Mouse (Mus musculus) hindbrain, embryonic 13.5 days (tissue): ENCODE results near the gene Bfsp1. TPM values are rescaled to one million over a fixed set of nuclear protein-coding genes. Genes with fewer than 3 reads are reported as not detected.

ENCODE experiments used
- ATAC-seq: fragments of 200-750 bp; cut with Nextera tagmentation; 2 replicates; pipeline ENCODE4 v1.8.0; 2017; ENCODE audit warnings: moderate TSS enrichment; ENCODE audit not compliant: low FRiP score
- H3K27ac ChIP-seq: fragments of 300-500 bp; sonication (generic); 2 replicates; pipeline ENCODE4 v1.5.1; 2015; ENCODE audit warnings: inconsistent platforms, mild to moderate bottlenecking, moderate library complexity
- H3K27me3 ChIP-seq: fragments of 300-500 bp; sonication (generic); 2 replicates; pipeline ENCODE4 v1.6.1; 2015; ENCODE audit warnings: mild to moderate bottlenecking, inconsistent platforms
- H3K36me3 ChIP-seq: fragments of 300-500 bp; sonication (generic); 2 replicates; pipeline ENCODE4 v1.6.1; 2015; ENCODE audit warnings: mild to moderate bottlenecking, inconsistent platforms
- H3K4me1 ChIP-seq: fragments of 300-500 bp; sonication (generic); replicated peaks from 2 replicates; pipeline ENCODE4 v1.6.1; 2015; ENCODE audit warnings: inconsistent platforms
- H3K4me2 ChIP-seq: fragments of 300-500 bp; sonication (generic); 2 replicates; pipeline ENCODE4 v1.6.1; 2015; ENCODE audit warnings: inconsistent platforms, mild to moderate bottlenecking, moderate library complexity
- H3K4me3 ChIP-seq: fragments of 300-500 bp; sonication (generic); 2 replicates; pipeline ENCODE4 v1.5.1; 2015; ENCODE audit warnings: mild to moderate bottlenecking, inconsistent platforms
- H3K9ac ChIP-seq: fragments of 300-500 bp; sonication (generic); 2 replicates; pipeline ENCODE4 v1.6.1; 2015; ENCODE audit warnings: mild to moderate bottlenecking, inconsistent platforms
- H3K9me3 ChIP-seq: fragments of 300-500 bp; sonication (generic); 2 replicates; pipeline ENCODE4 v1.6.1; 2016; ENCODE audit warnings: inconsistent platforms
- WGBS: fragments of 180-500 bp; shearing (Covaris S2); methylation state at CpG from one replicate; pipeline ENCODE4 v1.1.7; 2015; 5-methylcytosine and 5-hydroxymethylcytosine counted together
- polyA plus RNA-seq: library from polyadenylated mRNA; unstranded; fragments of >200 nt; fragmentation: Nextera tagmentation; extraction: Ambion mirVana; gene quantifications from 2 replicates; pipeline ENCODE4 v1.2.1, GENCODE M21; 2015

The Bfsp1 gene
- polyA plus RNA-seq, 1 experiment from 2014 or later = 1.4 TPM

GRCm38 (mm10) chr2:143851354-143852221 is 11.4 kb downstream of the Bfsp1 start:
- WGBS = 75% methylated on average over 12 of the region's 12 CpGs

DNA sequence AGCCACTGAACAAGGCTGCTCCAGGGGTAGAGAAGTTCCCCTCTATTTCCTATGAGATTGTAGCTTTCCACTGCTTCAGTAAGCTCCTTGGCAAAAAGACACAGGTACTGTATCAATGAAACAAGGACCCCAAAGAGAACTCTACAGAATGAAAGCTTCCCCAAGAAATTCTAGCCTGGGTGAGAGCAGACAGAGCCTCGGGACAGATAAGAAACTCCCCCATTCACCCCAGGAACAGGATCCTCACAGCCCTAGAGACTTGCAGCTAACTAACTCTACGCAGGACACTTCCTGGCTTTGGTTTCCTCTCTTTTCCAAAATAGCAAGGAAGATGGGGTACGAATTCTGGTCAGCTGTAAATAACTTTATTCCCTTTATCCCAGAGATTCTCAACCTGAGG is 15.7 kb downstream of the Bfsp1 start:
- Histone ChIP-seq H3K4me3 (no peak overlapping the region), H3K27ac (no peak overlapping the region), H3K4me1 (peaks cover 6% of the 10 kb centered on the region), H3K9ac (no peak overlapping the region), H3K27me3 (no peaks in the 10 kb centered on the region), H3K4me2 (no peak overlapping the region), H3K36me3 (no peaks in the 10 kb centered on the region), H3K9me3 (no peaks in the 10 kb centered on the region)
- ATAC-seq = no peak
- 75% methylated on average over 3 of the region's 3 CpGs for WGBS

More at GRCm38 (mm10) chr2:143851354-143852221, 11.4 kb downstream of the Bfsp1 start:
- H3K9me3 ChIP-seq = no peaks in the 10 kb centered on the region
- peaks cover 12% of the 10 kb centered on the region for H3K4me1 ChIP-seq
- no peak overlapping the region for H3K4me3 ChIP-seq
- H3K27ac ChIP-seq = peak overlapping the region; percentile 18; the same call in 1 of the 2 replicates
- no peak for ATAC-seq
- H3K9ac ChIP-seq = no peak overlapping the region
- H3K4me2 ChIP-seq = no peak overlapping the region
- H3K36me3 ChIP-seq = no peaks in the 10 kb centered on the region
- no peaks in the 10 kb centered on the region for H3K27me3 ChIP-seq

- 68% methylated on average over 4 of the region's 4 CpGs for WGBS
- H3K4me3 ChIP-seq = no peak overlapping the region
- H3K9ac ChIP-seq = no peak overlapping the region
- peaks cover 6% of the 10 kb centered on the region for H3K4me1 ChIP-seq
- ATAC-seq = no peak
- no peak overlapping the region for H3K27ac ChIP-seq
- H3K4me2 ChIP-seq = no peak overlapping the region
- no peaks in the 10 kb centered on the region for H3K27me3 ChIP-seq
- H3K9me3 ChIP-seq = no peaks in the 10 kb centered on the region
- H3K36me3 ChIP-seq = no peaks in the 10 kb centered on the region
These were observed 16.2 kb downstream of the Bfsp1 start for GRCm38 (mm10) chr2:143846799-143847198.

- Histone ChIP-seq H3K4me2 (no peak overlapping the region), H3K4me3 (no peak overlapping the region), H3K36me3 (no peaks in the 10 kb centered on the region), H3K4me1 (no peaks in the 10 kb centered on the region), H3K27ac (no peak overlapping the region), H3K9ac (no peak overlapping the region), H3K27me3 (no peaks in the 10 kb centered on the region), H3K9me3 (no peaks in the 10 kb centered on the region)
- ATAC-seq = no peak
- WGBS = 71% methylated on average over 5 of the region's 5 CpGs
These were observed 18.2 kb downstream of the Bfsp1 start for GRCm38 (mm10) chr2:143844779-143845178.

DNA sequence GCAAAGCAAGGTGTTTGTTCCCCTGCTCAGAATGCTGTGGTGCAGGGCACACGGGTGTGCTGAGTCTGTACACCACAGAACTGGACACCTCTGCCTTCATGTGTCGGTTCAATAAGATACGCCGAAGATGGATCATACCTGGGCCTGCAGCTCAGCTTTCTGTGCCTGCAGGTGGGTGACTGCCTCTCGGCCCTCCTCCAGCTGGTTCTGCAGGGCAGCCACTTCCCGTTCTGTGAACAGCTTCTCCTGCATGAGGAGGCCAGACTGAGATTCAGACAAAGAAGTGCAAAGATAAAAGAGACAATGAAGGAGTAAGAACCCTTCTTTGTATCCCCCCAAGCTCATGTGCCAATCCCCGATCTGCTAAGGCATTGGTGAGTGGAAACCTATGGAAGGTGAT is 21.4 kb downstream of the Bfsp1 start:
- Histone ChIP-seq H3K27me3 (no peaks in the 10 kb centered on the region), H3K4me1 (peaks cover 4% of the 10 kb centered on the region), H3K27ac (no peak overlapping the region), H3K4me2 (no peak overlapping the region), H3K4me3 (no peak overlapping the region), H3K9me3 (no peaks in the 10 kb centered on the region), H3K36me3 (no peaks in the 10 kb centered on the region), H3K9ac (no peak overlapping the region)
- ATAC-seq = no peak
- 78% methylated on average over 7 of the region's 7 CpGs for WGBS

- Histone ChIP-seq H3K27ac (no peak overlapping the region), H3K4me1 (peaks cover 4% of the 10 kb centered on the region), H3K4me3 (no peak overlapping the region), H3K27me3 (no peaks in the 10 kb centered on the region), H3K4me2 (no peak overlapping the region), H3K9me3 (no peaks in the 10 kb centered on the region), H3K9ac (no peak overlapping the region), H3K36me3 (no peaks in the 10 kb centered on the region)
- no peak for ATAC-seq
- WGBS = 73% methylated on average over 6 of the region's 6 CpGs
These were observed 22.1 kb downstream of the Bfsp1 start for GRCm38 (mm10) chr2:143840895-143841294.

DNA sequence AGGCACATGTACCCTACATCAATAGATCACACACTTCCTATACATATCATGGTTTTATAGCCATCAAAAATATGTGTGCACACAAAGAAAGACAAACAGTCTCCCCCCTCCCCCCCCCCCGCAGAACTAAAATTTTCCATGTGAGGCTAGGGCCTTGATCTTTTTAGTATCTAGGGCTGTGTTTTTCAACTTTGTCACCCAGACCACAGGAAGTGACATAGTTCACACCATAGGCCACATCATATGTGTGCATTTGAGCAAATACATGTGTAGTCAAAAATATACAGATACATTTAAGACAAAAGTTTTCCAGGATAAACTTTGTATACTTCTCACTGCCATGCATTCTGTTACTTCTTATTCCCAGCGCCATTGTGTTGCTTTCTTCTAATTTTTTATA is 23.5 kb downstream of the Bfsp1 start:
- Histone ChIP-seq H3K4me1 (peaks cover 4% of the 10 kb centered on the region), H3K27me3 (no peaks in the 10 kb centered on the region), H3K9ac (no peak overlapping the region), H3K27ac (no peak overlapping the region), H3K9me3 (no peaks in the 10 kb centered on the region), H3K36me3 (no peaks in the 10 kb centered on the region), H3K4me2 (no peak overlapping the region), H3K4me3 (no peak overlapping the region)
- WGBS = 93% methylated on average over 2 of the region's 2 CpGs
- no peak for ATAC-seq

- no peak for ATAC-seq
- Histone ChIP-seq H3K27ac (no peak overlapping the region), H3K4me3 (no peak overlapping the region), H3K9ac (no peak overlapping the region), H3K36me3 (no peaks in the 10 kb centered on the region), H3K27me3 (no peaks in the 10 kb centered on the region), H3K4me1 (peaks cover 4% of the 10 kb centered on the region), H3K4me2 (no peak overlapping the region), H3K9me3 (no peaks in the 10 kb centered on the region)
- WGBS = 71% methylated on average over 5 of the region's 5 CpGs
These were observed 24.3 kb downstream of the Bfsp1 start for GRCm38 (mm10) chr2:143838698-143839097.

GRCm38 (mm10) chr2:143837291-143837701 is 25.7 kb downstream of the Bfsp1 start:
- H3K4me2 ChIP-seq = peak overlapping the region; percentile 47
- no peaks in the 10 kb centered on the region for H3K27me3 ChIP-seq
- H3K4me1 ChIP-seq = peaks cover 4% of the 10 kb centered on the region
- H3K36me3 ChIP-seq = no peaks in the 10 kb centered on the region
- WGBS = under 1% methylated on average over 8 of the region's 8 CpGs
- H3K4me3 ChIP-seq = peak overlapping the region; percentile 11
- peak; percentile 68 for ATAC-seq
- 0 out of 2 replicates have a peak overlapping the region, but pooled peaks have one; percentile 40 for H3K9ac ChIP-seq
- no peak overlapping the region for H3K27ac ChIP-seq
- H3K9me3 ChIP-seq = no peaks in the 10 kb centered on the region

- H3K36me3 ChIP-seq = no peaks in the 10 kb centered on the region
- no peak overlapping the region for H3K27ac ChIP-seq
- no peaks in the 10 kb centered on the region for H3K27me3 ChIP-seq
- ATAC-seq = no peak
- WGBS = 89% methylated on average over 7 of the region's 7 CpGs
- H3K4me1 ChIP-seq = peaks cover 4% of the 10 kb centered on the region
- no peak overlapping the region for H3K4me2 ChIP-seq
- H3K9ac ChIP-seq = no peak overlapping the region; the same call in 1 of the 2 replicates
- no peak overlapping the region for H3K4me3 ChIP-seq
- no peaks in the 10 kb centered on the region for H3K9me3 ChIP-seq
These were observed 27.2 kb downstream of the Bfsp1 start for GRCm38 (mm10) chr2:143835820-143836219.

GRCm38 (mm10) chr2:143834082-143834481 is 28.9 kb downstream of the Bfsp1 start:
- H3K9ac ChIP-seq = no peak overlapping the region
- no peaks in the 10 kb centered on the region for H3K9me3 ChIP-seq
- no peaks in the 10 kb centered on the region for H3K36me3 ChIP-seq
- no peak for ATAC-seq
- 81% methylated on average over 6 of the region's 6 CpGs for WGBS
- H3K4me2 ChIP-seq = no peak overlapping the region
- H3K27me3 ChIP-seq = no peaks in the 10 kb centered on the region
- no peak overlapping the region for H3K4me3 ChIP-seq
- H3K27ac ChIP-seq = no peak overlapping the region
- peaks cover 4% of the 10 kb centered on the region for H3K4me1 ChIP-seq

DNA sequence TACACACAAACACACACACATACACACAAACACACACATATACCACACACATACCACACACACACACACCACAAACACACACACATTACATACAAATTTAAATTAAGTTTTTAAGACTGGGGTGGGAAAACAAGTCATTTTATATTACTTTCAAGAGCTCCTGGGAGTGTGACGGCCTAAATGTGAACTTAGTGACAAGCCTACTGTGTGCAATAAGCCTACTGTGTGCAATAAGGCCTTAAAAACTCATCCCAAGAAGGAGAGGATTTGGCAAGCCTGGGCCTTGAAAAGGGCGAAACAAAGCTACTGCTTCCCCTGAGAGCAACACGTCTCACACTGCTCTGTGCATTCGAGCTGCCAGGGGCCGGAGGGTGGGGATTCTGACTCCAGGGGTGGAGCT is 30.3 kb downstream of the Bfsp1 start:
- 71% methylated on average over 5 of the region's 5 CpGs for WGBS
- Histone ChIP-seq H3K27me3 (no peaks in the 10 kb centered on the region), H3K36me3 (no peaks in the 10 kb centered on the region), H3K4me2 (no peak overlapping the region), H3K9me3 (no peaks in the 10 kb centered on the region), H3K4me3 (no peak overlapping the region), H3K9ac (no peak overlapping the region), H3K4me1 (peaks cover 4% of the 10 kb centered on the region), H3K27ac (no peak overlapping the region)
- no peak for ATAC-seq

- H3K9ac ChIP-seq = no peak overlapping the region
- H3K36me3 ChIP-seq = no peaks in the 10 kb centered on the region
- no peak for ATAC-seq
- no peak overlapping the region for H3K4me3 ChIP-seq
- WGBS = 77% methylated on average over 17 of the region's 17 CpGs
- H3K4me1 ChIP-seq = no peaks in the 10 kb centered on the region; the same call in 1 of the 2 replicates
- H3K4me2 ChIP-seq = no peak overlapping the region
- H3K27ac ChIP-seq = no peak overlapping the region
- H3K9me3 ChIP-seq = no peaks in the 10 kb centered on the region
- no peaks in the 10 kb centered on the region for H3K27me3 ChIP-seq
These were observed 31.3 kb downstream of the Bfsp1 start for GRCm38 (mm10) chr2:143831645-143832044.
